Mouse (Mus musculus) testis, adult 2 months (tissue): Measurements from ENCODE around the gene Slc2a9.
A peak's percentile ranks its signal among the peaks of the same experiment; 100 is the strongest.

ENCODE experiments used
- CTCF ChIP-seq: fragments of 200-500 bp; IDR thresholded peaks from 2 replicates; pipeline ENCODE4 v1.5.1; 2012; ENCODE audit warnings: low read depth, mild to moderate bottlenecking, inconsistent platforms, low read length, moderate library complexity; ENCODE audit not compliant: control insufficient read depth, insufficient read depth, insufficient replicate concordance
- POLR2A ChIP-seq: fragments of 200-500 bp; IDR thresholded peaks from 2 replicates; pipeline ENCODE4 v1.6.1; 2012; ENCODE audit warnings: low read depth, mild to moderate bottlenecking, inconsistent platforms, low read length, moderate library complexity; ENCODE audit not compliant: control insufficient read depth

DNA sequence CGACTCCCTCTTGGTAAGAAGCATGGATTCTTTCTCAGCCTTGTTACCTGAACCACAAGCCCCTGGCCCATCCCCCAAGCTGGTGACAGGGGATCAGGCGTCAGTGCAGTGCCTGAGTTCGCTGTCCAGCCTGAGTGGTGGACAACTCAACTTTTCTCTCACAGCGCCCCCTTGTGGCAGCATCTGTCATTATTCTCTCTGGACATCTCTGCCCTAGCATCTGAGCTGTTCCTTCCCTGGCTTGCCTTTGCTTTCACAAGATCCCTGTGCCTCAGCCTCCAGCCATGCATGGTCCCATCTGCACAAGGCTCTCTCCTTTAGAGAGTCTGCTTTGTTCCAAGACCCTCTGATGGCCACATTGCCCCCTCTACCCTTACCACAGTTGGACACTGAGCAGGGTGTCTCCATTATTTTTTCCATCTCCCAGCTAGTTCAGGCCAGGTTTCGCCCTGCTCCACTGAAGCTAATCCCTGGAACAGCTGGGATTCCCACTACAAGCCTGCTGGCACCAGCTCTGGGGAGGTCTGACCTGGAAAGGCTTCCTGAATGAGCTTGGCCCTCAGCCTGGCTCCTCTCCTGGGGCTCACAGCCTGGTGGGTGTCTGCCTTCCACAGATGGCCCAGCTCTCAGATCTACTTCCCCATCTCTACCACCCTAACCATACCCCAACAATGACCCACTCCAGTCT, 32.9 kb downstream of the Slc2a9 start:
- TF ChIP-seq CTCF (peak; percentile 82; the same call in 1 of the 2 replicates), POLR2A (no peak)
